Mouse (Mus musculus): ENCODE data around the gene Cpox. TPM values are rescaled to one million over a fixed set of nuclear protein-coding genes. Genes with fewer than 3 reads are reported as not detected.
"Not testable (repeated sequence)": the region's sequence is repeated elsewhere in the genome, so short reads cannot be mapped to it uniquely, and the experiment has no call there.

Gene Cpox
- total RNA-seq (2022), result 10 to 100 TPM; 45.1 to 57.0 (median 52.8) TPM

GRCm38 (mm10) chr16:58669917-58670630 is at the start of gene Cpox:
Cpox (plus strand) TSS chr16:58670292.
- peak; percentile 78 to 79 for DNase-seq (ENCODE audit: low spot score in 2 of 2)

- DNase-seq (ENCODE audit: low spot score in 2 of 2), result no peak
Observed at GRCm38 (mm10) chr16:58622377-58622776, 47.7 kb upstream of the Cpox start.

- DNase-seq (ENCODE audit: low spot score in 2 of 2), result no peak
Observed at GRCm38 (mm10) chr16:58623114-58623513, 47.0 kb upstream of the Cpox start.

- peak in 1 of 2 experiments; percentile 35 for DNase-seq (ENCODE audit: low spot score in 2 of 2)
Observed at GRCm38 (mm10) chr16:58623944-58624343, 46.1 kb upstream of the Cpox start.

- no peak for DNase-seq (ENCODE audit: low spot score in 2 of 2)
Observed at GRCm38 (mm10) chr16:58627597-58628335, 42.3 kb upstream of the Cpox start.

- DNase-seq (ENCODE audit: low spot score in 2 of 2), result no peak
Observed at GRCm38 (mm10) chr16:58628336-58628680, 41.8 kb upstream of the Cpox start.

- DNase-seq (ENCODE audit: low spot score in 2 of 2), result no peak
Observed at GRCm38 (mm10) chr16:58628968-58629367, 41.1 kb upstream of the Cpox start.

GRCm38 (mm10) chr16:58629736-58630135 is 40.4 kb upstream of the Cpox start:
- DNase-seq (ENCODE audit: low spot score in 2 of 2), result no peak

- DNase-seq (ENCODE audit: low spot score in 2 of 2), result no peak
Observed at GRCm38 (mm10) chr16:58635866-58636265, 34.2 kb upstream of the Cpox start.

GRCm38 (mm10) chr16:58637448-58637847 is 32.6 kb upstream of the Cpox start:
- no peak for DNase-seq (ENCODE audit: low spot score in 2 of 2)

GRCm38 (mm10) chr16:58638016-58638415 is 32.1 kb upstream of the Cpox start:
- DNase-seq (ENCODE audit: low spot score in 2 of 2), result no peak

GRCm38 (mm10) chr16:58638689-58639175 is 31.4 kb upstream of the Cpox start, which contains the start of gene E330017A01Rik:
E330017A01Rik (minus strand) TSS chr16:58638739.
- no peak for DNase-seq (ENCODE audit: low spot score in 2 of 2)

- no peak for DNase-seq (ENCODE audit: low spot score in 2 of 2)
Observed at GRCm38 (mm10) chr16:58649979-58650378, 20.1 kb upstream of the Cpox start.

- DNase-seq (ENCODE audit: low spot score in 2 of 2), result no peak
Observed at GRCm38 (mm10) chr16:58655751-58656150, 14.3 kb upstream of the Cpox start.

GRCm38 (mm10) chr16:58656526-58656925 is 13.6 kb upstream of the Cpox start:
- DNase-seq (ENCODE audit: low spot score in 2 of 2), result no peak

- no peak for DNase-seq (ENCODE audit: low spot score in 2 of 2)
Observed at GRCm38 (mm10) chr16:58658668-58659067, 11.4 kb upstream of the Cpox start.

GRCm38 (mm10) chr16:58661826-58662225 is 8.3 kb upstream of the Cpox start:
- no peak for DNase-seq (ENCODE audit: low spot score in 2 of 2)

GRCm38 (mm10) chr16:58662287-58662791 is 7.8 kb upstream of the Cpox start:
- no peak for DNase-seq (ENCODE audit: low spot score in 2 of 2)

GRCm38 (mm10) chr16:58663021-58663420 is 7.1 kb upstream of the Cpox start:
- no peak for DNase-seq (ENCODE audit: low spot score in 2 of 2)

- no peak for DNase-seq (ENCODE audit: low spot score in 2 of 2)
Observed at GRCm38 (mm10) chr16:58663816-58664215, 6.3 kb upstream of the Cpox start.

- DNase-seq (ENCODE audit: low spot score in 2 of 2), result not testable (repeated sequence)
Observed at GRCm38 (mm10) chr16:58665137-58665536, 5.0 kb upstream of the Cpox start.

GRCm38 (mm10) chr16:58666681-58667080 is 3.4 kb upstream of the Cpox start:
- DNase-seq (ENCODE audit: low spot score in 2 of 2), result not testable (repeated sequence)

Measured in layer of hippocampus, adult 8-10 months (tissue).